Mouse (Mus musculus): ENCODE results near the gene Lpar1. TPM values are rescaled to one million over a fixed set of nuclear protein-coding genes. Genes with fewer than 3 reads are reported as not detected.

The Lpar1 gene
- total and polyA plus RNA-seq, 3 experiments = 0.22 TPM; not detected in 2

GRCm38 (mm10) chr4:58499241-58499640 is 54.5 kb downstream of the Lpar1 start:
- H3K9me3 ChIP-seq (replicated peaks) = peaks cover 32% of the 10 kb centered on the region
- H3K4me3 ChIP-seq (ENCODE audit: low read depth, low read length) = no peak overlapping the region
- DNase-seq (ENCODE audit: low spot score) (no peak), ATAC-seq (ENCODE audit: extremely low read depth, insufficient number of reproducible peaks, low FRiP score, poor library complexity, severe bottlenecking) (no peak)
- no peaks in the 10 kb centered on the region for H3K4me1 ChIP-seq (ENCODE audit: insufficient read depth, low read depth, low read length)
- no peaks in the 10 kb centered on the region for H3K36me3 ChIP-seq (replicated peaks)
- H3K27me3 ChIP-seq (ENCODE audit: insufficient read depth, low read length) = no peaks in the 10 kb centered on the region
- TF ChIP-seq GATA2 (IDR thresholded peaks at IDR 0.05; ENCODE audit: borderline replicate concordance, low read depth, low read length) (no peak), TAL1 (conservative IDR thresholded peaks at IDR 0.05; ENCODE audit: low read depth, low read length) (no peak), CTCF (IDR thresholded peaks at IDR 0.05; ENCODE audit: low read depth, low read length) (no peak), GATA1 (IDR thresholded peaks at IDR 0.05; ENCODE audit: borderline replicate concordance, low read length) (no peak), POLR2AphosphoS5 (IDR thresholded peaks at IDR 0.05; ENCODE audit: insufficient replicate concordance, low read depth, low read length) (no peak)

- Histone ChIP-seq H3K36me3 (replicated peaks) (no peaks in the 10 kb centered on the region), H3K4me1 (ENCODE audit: insufficient read depth, low read depth, low read length) (no peaks in the 10 kb centered on the region), H3K4me3 (ENCODE audit: low read depth, low read length) (no peak overlapping the region), H3K9me3 (replicated peaks) (peaks cover 29% of the 10 kb centered on the region), H3K27me3 (ENCODE audit: insufficient read depth, low read length) (no peaks in the 10 kb centered on the region)
- ATAC-seq (ENCODE audit: extremely low read depth, insufficient number of reproducible peaks, low FRiP score, poor library complexity, severe bottlenecking) = no peak
- TF ChIP-seq CTCF (IDR thresholded peaks at IDR 0.05; ENCODE audit: low read depth, low read length) (no peak), GATA2 (IDR thresholded peaks at IDR 0.05; ENCODE audit: borderline replicate concordance, low read depth, low read length) (no peak), GATA1 (IDR thresholded peaks at IDR 0.05; ENCODE audit: borderline replicate concordance, low read length) (no peak), POLR2AphosphoS5 (IDR thresholded peaks at IDR 0.05; ENCODE audit: insufficient replicate concordance, low read depth, low read length) (no peak), TAL1 (conservative IDR thresholded peaks at IDR 0.05; ENCODE audit: low read depth, low read length) (no peak)
- DNase-seq (ENCODE audit: low spot score) = no peak
Measured at GRCm38 (mm10) chr4:58498734-58499133, 55.0 kb downstream of the Lpar1 start.

- Histone ChIP-seq H3K27me3 (ENCODE audit: insufficient read depth, low read length) (no peaks in the 10 kb centered on the region), H3K4me1 (ENCODE audit: insufficient read depth, low read depth, low read length) (no peaks in the 10 kb centered on the region), H3K9me3 (replicated peaks) (peaks cover 30% of the 10 kb centered on the region), H3K36me3 (replicated peaks) (no peaks in the 10 kb centered on the region), H3K4me3 (ENCODE audit: low read depth, low read length) (no peak overlapping the region)
- no peak for DNase-seq (ENCODE audit: low spot score)
- TF ChIP-seq GATA2 (IDR thresholded peaks at IDR 0.05; ENCODE audit: borderline replicate concordance, low read depth, low read length) (no peak), CTCF (IDR thresholded peaks at IDR 0.05; ENCODE audit: low read depth, low read length) (no peak)
- ATAC-seq (ENCODE audit: extremely low read depth, insufficient number of reproducible peaks, low FRiP score, poor library complexity, severe bottlenecking) = no peak
Measured at GRCm38 (mm10) chr4:58497284-58497683, 56.4 kb downstream of the Lpar1 start.

GRCm38 (mm10) chr4:58496743-58497142 is 57.0 kb downstream of the Lpar1 start:
- H3K9me3 ChIP-seq (replicated peaks) = peaks cover 31% of the 10 kb centered on the region
- no peaks in the 10 kb centered on the region for H3K27me3 ChIP-seq (ENCODE audit: insufficient read depth, low read length)
- no peak for DNase-seq (ENCODE audit: low spot score)
- H3K4me1 ChIP-seq (ENCODE audit: insufficient read depth, low read depth, low read length) = no peaks in the 10 kb centered on the region
- ATAC-seq (ENCODE audit: extremely low read depth, insufficient number of reproducible peaks, low FRiP score, poor library complexity, severe bottlenecking) = no peak
- TF ChIP-seq CTCF (IDR thresholded peaks at IDR 0.05; ENCODE audit: low read depth, low read length) (no peak), TAL1 (conservative IDR thresholded peaks at IDR 0.05; ENCODE audit: low read depth, low read length) (no peak), POLR2AphosphoS5 (IDR thresholded peaks at IDR 0.05; ENCODE audit: insufficient replicate concordance, low read depth, low read length) (no peak), GATA2 (IDR thresholded peaks at IDR 0.05; ENCODE audit: borderline replicate concordance, low read depth, low read length) (no peak), GATA1 (IDR thresholded peaks at IDR 0.05; ENCODE audit: borderline replicate concordance, low read length) (no peak)
- H3K36me3 ChIP-seq (replicated peaks) = no peaks in the 10 kb centered on the region
- H3K4me3 ChIP-seq (ENCODE audit: low read depth, low read length) = no peak overlapping the region

GRCm38 (mm10) chr4:58491742-58492141 is 62.0 kb downstream of the Lpar1 start:
- Histone ChIP-seq H3K4me3 (ENCODE audit: low read depth, low read length) (no peak overlapping the region), H3K36me3 (replicated peaks) (no peaks in the 10 kb centered on the region), H3K4me1 (ENCODE audit: insufficient read depth, low read depth, low read length) (no peaks in the 10 kb centered on the region), H3K27me3 (ENCODE audit: insufficient read depth, low read length) (no peaks in the 10 kb centered on the region), H3K9me3 (replicated peaks) (peaks cover 26% of the 10 kb centered on the region)
- ATAC-seq (ENCODE audit: extremely low read depth, insufficient number of reproducible peaks, low FRiP score, poor library complexity, severe bottlenecking) (no peak), DNase-seq (ENCODE audit: low spot score) (no peak)
- TF ChIP-seq POLR2AphosphoS5 (IDR thresholded peaks at IDR 0.05; ENCODE audit: insufficient replicate concordance, low read depth, low read length) (no peak), GATA1 (IDR thresholded peaks at IDR 0.05; ENCODE audit: borderline replicate concordance, low read length) (no peak), CTCF (IDR thresholded peaks at IDR 0.05; ENCODE audit: low read depth, low read length) (no peak), TAL1 (conservative IDR thresholded peaks at IDR 0.05; ENCODE audit: low read depth, low read length) (no peak), GATA2 (IDR thresholded peaks at IDR 0.05; ENCODE audit: borderline replicate concordance, low read depth, low read length) (no peak)

GRCm38 (mm10) chr4:58490374-58490773 is 63.3 kb downstream of the Lpar1 start:
- DNase-seq (ENCODE audit: low spot score) (no peak), ATAC-seq (ENCODE audit: extremely low read depth, insufficient number of reproducible peaks, low FRiP score, poor library complexity, severe bottlenecking) (no peak)
- peaks cover 24% of the 10 kb centered on the region for H3K9me3 ChIP-seq (replicated peaks)
- no peaks in the 10 kb centered on the region for H3K36me3 ChIP-seq (replicated peaks)
- no peaks in the 10 kb centered on the region for H3K4me1 ChIP-seq (ENCODE audit: insufficient read depth, low read depth, low read length)
- TF ChIP-seq TAL1 (conservative IDR thresholded peaks at IDR 0.05; ENCODE audit: low read depth, low read length) (no peak), CTCF (IDR thresholded peaks at IDR 0.05; ENCODE audit: low read depth, low read length) (no peak)
- no peaks in the 10 kb centered on the region for H3K27me3 ChIP-seq (ENCODE audit: insufficient read depth, low read length)
- no peak overlapping the region for H3K4me3 ChIP-seq (ENCODE audit: low read depth, low read length)

GRCm38 (mm10) chr4:58478564-58478963 is 75.1 kb downstream of the Lpar1 start:
- no peak for ATAC-seq (ENCODE audit: extremely low read depth, insufficient number of reproducible peaks, low FRiP score, poor library complexity, severe bottlenecking)

More at GRCm38 (mm10) chr4:58478564-58478963, 75.1 kb downstream of the Lpar1 start:
- Histone ChIP-seq H3K36me3 (replicated peaks) (no peaks in the 10 kb centered on the region), H3K9me3 (replicated peaks) (peaks cover 17% of the 10 kb centered on the region), H3K4me1 (ENCODE audit: insufficient read depth, low read depth, low read length) (no peaks in the 10 kb centered on the region), H3K4me3 (ENCODE audit: low read depth, low read length) (no peak overlapping the region), H3K27me3 (ENCODE audit: insufficient read depth, low read length) (no peaks in the 10 kb centered on the region)
- no peak for DNase-seq (ENCODE audit: low spot score)
- TF ChIP-seq GATA1 (IDR thresholded peaks at IDR 0.05; ENCODE audit: borderline replicate concordance, low read length) = no peak
- TF ChIP-seq GATA2 (IDR thresholded peaks at IDR 0.05; ENCODE audit: borderline replicate concordance, low read depth, low read length) = no peak
- TF ChIP-seq POLR2AphosphoS5 (IDR thresholded peaks at IDR 0.05; ENCODE audit: insufficient replicate concordance, low read depth, low read length) = no peak
- no peak for TF ChIP-seq CTCF (IDR thresholded peaks at IDR 0.05; ENCODE audit: low read depth, low read length)
- TF ChIP-seq TAL1 (conservative IDR thresholded peaks at IDR 0.05; ENCODE audit: low read depth, low read length) = no peak

Data from G1E (cell line).